Mouse (Mus musculus) layer of hippocampus, adult 2 months (tissue): Measurements from ENCODE around the gene Cntnap5c. TPM values are rescaled to one million over a fixed set of nuclear protein-coding genes. Genes with fewer than 3 reads are reported as not detected.

Experiments used
- DNase-seq, 2 experiments: peaks; one replicate each; pipeline ENCODE4 v3.0.0; 2022; ENCODE audit warnings: low spot score in 2 of 2
- H3K27ac ChIP-seq: fragments of 200-600 bp; 2 replicates; pipeline ENCODE4 v1.8.1; 2022
- H3K4me3 ChIP-seq: fragments of 200-600 bp; 2 replicates; pipeline ENCODE4 v1.8.1; 2022; ENCODE audit warnings: mild to moderate bottlenecking
- CTCF ChIP-seq: fragments of 200-600 bp; conservative IDR thresholded peaks from 2 replicates; pipeline ENCODE4 v1.8.1; 2022; ENCODE audit warnings: antibody characterized with exemption, mild to moderate bottlenecking, moderate library complexity
- total RNA-seq, 2 experiments: library from RNA; stranded (reverse); gene quantifications; 2 replicates each; pipeline ENCODE4 v1.2.3; 2021

The Cntnap5c gene
- total RNA-seq, 2 experiments from 2014 or later, result 23.3 to 23.5 TPM

GRCm38 (mm10) chr17:58104505-58104904, 335.1 kb downstream of the Cntnap5c start:
- Histone ChIP-seq H3K4me3 (no peak overlapping the region), H3K27ac (no peak overlapping the region)
- no peak for TF ChIP-seq CTCF
- no peak for DNase-seq

GRCm38 (mm10) chr17:58107901-58108300, 338.5 kb downstream of the Cntnap5c start:
- Histone ChIP-seq H3K4me3 (no peak overlapping the region), H3K27ac (no peak overlapping the region)
- no peak for DNase-seq
- TF ChIP-seq CTCF, result no peak

GRCm38 (mm10) chr17:58108335-58108734, 339.0 kb downstream of the Cntnap5c start:
- Histone ChIP-seq H3K27ac (no peak overlapping the region), H3K4me3 (no peak overlapping the region)
- no peak for DNase-seq
- no peak for TF ChIP-seq CTCF

GRCm38 (mm10) chr17:58187171-58187570, 417.8 kb downstream of the Cntnap5c start:
- H3K27ac ChIP-seq, result peak overlapping the region; percentile 47; the same call in 1 of the 2 replicates
- peak; percentile 11 to 46 for DNase-seq
- H3K4me3 ChIP-seq, result no peak overlapping the region
- TF ChIP-seq CTCF, result no peak

GRCm38 (mm10) chr17:58201148-58201547, 431.8 kb downstream of the Cntnap5c start:
- H3K27ac ChIP-seq, result no peak overlapping the region
- DNase-seq, result no peak
- H3K4me3 ChIP-seq, result no peak overlapping the region
- no peak for TF ChIP-seq CTCF

- no peak overlapping the region for H3K27ac ChIP-seq
- H3K4me3 ChIP-seq, result no peak overlapping the region
- no peak for TF ChIP-seq CTCF
- no peak for DNase-seq
Observed at GRCm38 (mm10) chr17:58268058-58268457, 498.7 kb downstream of the Cntnap5c start.

- no peak overlapping the region for H3K4me3 ChIP-seq
- no peak for DNase-seq
- no peak overlapping the region for H3K27ac ChIP-seq
- TF ChIP-seq CTCF, result no peak
Observed at GRCm38 (mm10) chr17:58351310-58351709, 581.9 kb downstream of the Cntnap5c start.

GRCm38 (mm10) chr17:58356224-58356623, 586.9 kb downstream of the Cntnap5c start:
- no peak overlapping the region for H3K27ac ChIP-seq
- no peak overlapping the region for H3K4me3 ChIP-seq
- TF ChIP-seq CTCF, result no peak
- DNase-seq, result no peak

- TF ChIP-seq CTCF, result no peak
- H3K4me3 ChIP-seq, result no peak overlapping the region
- DNase-seq, result no peak
- H3K27ac ChIP-seq, result no peak overlapping the region
Observed at GRCm38 (mm10) chr17:58363582-58364267, 594.4 kb downstream of the Cntnap5c start.

GRCm38 (mm10) chr17:58370089-58370488, 600.7 kb downstream of the Cntnap5c start:
- Histone ChIP-seq H3K27ac (no peak overlapping the region), H3K4me3 (no peak overlapping the region)
- no peak for DNase-seq
- TF ChIP-seq CTCF, result no peak

GRCm38 (mm10) chr17:58407769-58408168, 638.4 kb downstream of the Cntnap5c start:
- TF ChIP-seq CTCF, result no peak
- DNase-seq, result peak; percentile 8 to 17
- no peak overlapping the region for H3K4me3 ChIP-seq
- peak overlapping the region; percentile 68 for H3K27ac ChIP-seq

GRCm38 (mm10) chr17:58408756-58409155, 639.4 kb downstream of the Cntnap5c start:
- Histone ChIP-seq H3K27ac (peak overlapping the region; percentile 68; the same call in 1 of the 2 replicates), H3K4me3 (no peak overlapping the region)
- no peak for DNase-seq
- TF ChIP-seq CTCF, result no peak

GRCm38 (mm10) chr17:58437443-58437842, 668.1 kb downstream of the Cntnap5c start:
- DNase-seq, result no peak
- Histone ChIP-seq H3K27ac (no peak overlapping the region), H3K4me3 (no peak overlapping the region)
- no peak for TF ChIP-seq CTCF

Other genes with a start within 250 kb of the Cntnap5c start
- under 1 TPM; 0.08 to 0.10 TPM for gene Vmn2r120, start 224.1 kb upstream of the Cntnap5c start, total RNA-seq
- not detected for gene Gm21834, start 27.4 kb upstream of the Cntnap5c start, total RNA-seq